Mouse (Mus musculus) gastrocnemius, postnatal 25 days (tissue): Measurements from ENCODE around the gene Ccdc142. TPM values are rescaled to one million over a fixed set of nuclear protein-coding genes. Genes with fewer than 3 reads are reported as not detected.

Source experiments
- DNase-seq: peaks from one replicate; pipeline ENCODE4 v3.0.0; 2022
- total RNA-seq, 2 experiments: library from RNA; stranded (reverse); gene quantifications; 1 replicate in 1 of 2; 2 replicates in 1 of 2; pipeline ENCODE4 v1.2.3; 2021

The Ccdc142 gene
- total RNA-seq, 2 experiments from 2014 or later: 0.54 to 1.7 TPM

GRCm38 (mm10) chr6:83118369-83118768 is 17.0 kb downstream of the Ccdc142 start:
- no peak for DNase-seq

GRCm38 (mm10) chr6:83118825-83119733 is 17.7 kb downstream of the Ccdc142 start:
- DNase-seq: no peak

GRCm38 (mm10) chr6:83119734-83120051 is 18.3 kb downstream of the Ccdc142 start:
- DNase-seq: no peak

GRCm38 (mm10) chr6:83120930-83121862 is 19.8 kb downstream of the Ccdc142 start, which contains the start of gene Wbp1:
Wbp1 (minus strand) TSS chr6:83121559.
- peak; percentile 96 for DNase-seq

GRCm38 (mm10) chr6:83121863-83122710 is 20.7 kb downstream of the Ccdc142 start:
- DNase-seq: no peak

GRCm38 (mm10) chr6:83122961-83123360 is 21.6 kb downstream of the Ccdc142 start:
- no peak for DNase-seq

GRCm38 (mm10) chr6:83124851-83125312 is 23.5 kb downstream of the Ccdc142 start:
- peak; percentile 89 for DNase-seq

- DNase-seq: no peak
Measured at GRCm38 (mm10) chr6:83125331-83125730, 23.9 kb downstream of the Ccdc142 start, which contains the start of gene Ino80b. Ino80b (minus strand) TSS chr6:83125431.

- DNase-seq: no peak
Measured at GRCm38 (mm10) chr6:83127419-83127818, 26.0 kb downstream of the Ccdc142 start.

GRCm38 (mm10) chr6:83131469-83132034 is 30.2 kb downstream of the Ccdc142 start:
- no peak for DNase-seq

- no peak for DNase-seq
Measured at GRCm38 (mm10) chr6:83132176-83132919, 30.9 kb downstream of the Ccdc142 start.

- no peak for DNase-seq
Measured at GRCm38 (mm10) chr6:83134226-83134625, 32.8 kb downstream of the Ccdc142 start.

GRCm38 (mm10) chr6:83134951-83135513 is 33.6 kb downstream of the Ccdc142 start, which contains the start of gene Rtkn:
Rtkn (plus strand) TSS chr6:83135463.
- DNase-seq: no peak

- DNase-seq: peak; percentile 65
Measured at GRCm38 (mm10) chr6:83135571-83136161, 34.3 kb downstream of the Ccdc142 start.

- no peak for DNase-seq
Measured at GRCm38 (mm10) chr6:83136291-83136880, 35.0 kb downstream of the Ccdc142 start.

GRCm38 (mm10) chr6:83136881-83137575 is 35.6 kb downstream of the Ccdc142 start:
- DNase-seq: peak; percentile 87

- peak; percentile 93 for DNase-seq
Measured at GRCm38 (mm10) chr6:83137576-83137950, 36.2 kb downstream of the Ccdc142 start.

GRCm38 (mm10) chr6:83138056-83138455 is 36.7 kb downstream of the Ccdc142 start:
- peak; percentile 52 for DNase-seq

GRCm38 (mm10) chr6:83140044-83140443 is 38.6 kb downstream of the Ccdc142 start:
- DNase-seq: no peak
